Mouse (Mus musculus) stomach, embryonic 14.5 days (tissue): ENCODE measurements at regions not wholly inside any gene's neighbourhood (a gene's known extent, or its start where the extent isn't known, plus 50 kb on each side); places are given as distances from the start of the nearest gene placed in this dataset.

Source experiments
- ATAC-seq: fragments of 200-750 bp; cut with Nextera tagmentation; 2 replicates; pipeline ENCODE4 v1.8.0; 2017; ENCODE audit warnings: low read depth, moderate TSS enrichment; ENCODE audit not compliant: insufficient number of reproducible peaks, insufficient read depth, low FRiP score
- H3K27ac ChIP-seq: fragments of 300-500 bp; sonication (generic); 2 replicates; pipeline ENCODE4 v1.5.1; 2014; ENCODE audit warnings: mild to moderate bottlenecking, low read length, moderate library complexity, mixed read lengths
- H3K27me3 ChIP-seq: fragments of 300-500 bp; sonication (generic); 2 replicates; pipeline ENCODE4 v1.6.1; 2014; ENCODE audit warnings: low read length, control low read depth, mixed read lengths; ENCODE audit not compliant: control insufficient read depth, insufficient read depth
- H3K36me3 ChIP-seq: fragments of 300-500 bp; sonication (generic); 2 replicates; pipeline ENCODE4 v1.6.1; 2014; ENCODE audit warnings: mild to moderate bottlenecking, control low read depth, low read length, moderate library complexity, mixed read lengths; ENCODE audit not compliant: control insufficient read depth, insufficient read depth
- H3K4me1 ChIP-seq: fragments of 300-500 bp; sonication (generic); 2 replicates; pipeline ENCODE4 v1.6.1; 2014; ENCODE audit warnings: low read length, control low read depth, mixed read lengths; ENCODE audit not compliant: control insufficient read depth, insufficient read depth
- H3K4me2 ChIP-seq: fragments of 300-500 bp; sonication (generic); replicated peaks from 2 replicates; pipeline ENCODE4 v1.6.1; 2014; ENCODE audit warnings: low read depth, low read length, control low read depth
- H3K4me3 ChIP-seq: fragments of 300-500 bp; sonication (generic); 2 replicates; pipeline ENCODE4 v1.5.1; 2014; ENCODE audit warnings: low read depth, low read length, control low read depth
- H3K9ac ChIP-seq: fragments of 300-500 bp; sonication (generic); replicated peaks from 2 replicates; pipeline ENCODE4 v1.6.1; 2014; ENCODE audit warnings: low read depth, mild to moderate bottlenecking, control low read depth, low read length, moderate library complexity, mixed read lengths
- H3K9me3 ChIP-seq: fragments of 300-500 bp; sonication (generic); 2 replicates; pipeline ENCODE4 v1.6.1; 2016; ENCODE audit warnings: low read depth, low read length, control low read depth; ENCODE audit not compliant: control insufficient read depth
- WGBS: fragments of 180-500 bp; shearing (Covaris S2); extraction: QIAGEN DNeasy Blood & Tissue Kit; methylation state at CpG from one replicate; pipeline ENCODE4 v1.1.7; 2014; 5-methylcytosine and 5-hydroxymethylcytosine counted together

DNA sequence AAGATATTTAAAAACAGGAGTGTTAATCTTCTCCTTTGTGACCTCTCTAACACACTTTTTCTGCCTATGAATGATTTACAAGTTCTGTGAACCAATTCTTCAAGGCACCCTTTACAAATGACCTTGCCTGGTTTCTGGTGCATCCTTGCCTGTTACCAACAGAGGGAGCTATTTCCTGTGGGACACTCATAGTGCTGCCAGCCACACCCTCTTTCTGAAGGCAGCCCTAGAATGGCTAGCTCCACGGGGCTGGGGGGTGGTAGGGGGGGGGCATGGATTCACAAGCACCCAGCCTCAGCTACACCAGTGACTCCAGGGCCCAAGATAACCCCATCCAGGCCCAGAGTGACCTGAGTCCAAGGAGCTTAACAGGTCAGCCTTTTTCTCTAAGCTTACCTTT is 180.4 kb upstream of the Zfp637 start:
- Histone ChIP-seq H3K27me3 (no peaks in the 10 kb centered on the region), H3K9me3 (no peaks in the 10 kb centered on the region), H3K36me3 (no peaks in the 10 kb centered on the region), H3K9ac (no peak overlapping the region), H3K4me2 (no peak overlapping the region), H3K4me1 (no peaks in the 10 kb centered on the region), H3K27ac (no peak overlapping the region), H3K4me3 (no peak overlapping the region)
- WGBS, result 0% methylated on average over 1 of the region's 1 CpGs
- ATAC-seq, result no peak

DNA sequence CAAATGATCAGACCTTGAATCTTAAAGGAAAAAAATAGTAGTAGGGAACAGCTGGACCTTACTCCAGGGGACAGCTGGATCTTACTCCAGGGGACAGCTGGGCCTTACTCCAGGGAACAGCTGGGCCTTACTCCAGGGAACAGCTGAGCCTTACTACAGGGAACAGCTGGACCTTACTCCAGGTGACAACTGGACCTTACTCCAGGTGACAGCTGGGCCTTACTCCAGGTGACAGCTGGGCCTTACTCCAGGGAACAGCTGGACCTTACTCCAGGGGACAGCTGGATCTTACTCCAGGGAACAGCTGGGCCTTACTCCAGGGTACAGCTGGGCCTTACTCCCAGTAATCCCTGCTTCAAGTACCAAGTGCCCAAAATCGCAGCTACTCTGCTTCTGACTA is 178.3 kb upstream of the Zfp637 start:
- Histone ChIP-seq H3K4me3 (no peak overlapping the region), H3K9me3 (no peaks in the 10 kb centered on the region), H3K36me3 (no peaks in the 10 kb centered on the region), H3K27ac (no peak overlapping the region), H3K9ac (no peak overlapping the region), H3K4me2 (no peak overlapping the region), H3K27me3 (no peaks in the 10 kb centered on the region), H3K4me1 (no peaks in the 10 kb centered on the region)
- no peak for ATAC-seq
- WGBS, result 87% methylated on average over 1 of the region's 1 CpGs

DNA sequence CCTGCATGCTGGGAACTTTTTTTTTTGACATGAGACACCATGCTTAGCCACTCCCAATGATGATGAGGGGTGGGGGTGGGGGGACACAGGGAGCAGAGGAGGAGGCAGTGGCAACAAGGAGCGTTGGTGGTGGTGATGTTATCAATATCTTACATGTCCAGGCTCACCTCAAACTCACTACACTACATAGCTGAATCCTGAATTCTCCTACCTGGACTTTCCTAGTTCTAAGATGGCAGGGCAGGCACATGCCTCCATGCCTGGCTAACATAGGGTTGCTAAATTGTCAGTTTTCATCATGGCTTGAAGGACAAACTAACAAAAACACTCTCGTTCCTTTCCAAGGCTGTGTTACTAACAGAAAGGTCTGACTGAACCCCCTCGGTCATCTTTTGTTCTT is 170.6 kb upstream of the Zfp637 start:
- H3K9ac ChIP-seq, result no peak overlapping the region
- ATAC-seq, result no peak
- no peaks in the 10 kb centered on the region for H3K36me3 ChIP-seq
- no peak overlapping the region for H3K4me2 ChIP-seq
- WGBS, result 68% methylated on average over 3 of the region's 3 CpGs
- peaks cover 7% of the 10 kb centered on the region; the same call in 1 of the 2 replicates for H3K4me1 ChIP-seq
- H3K27ac ChIP-seq, result no peak overlapping the region
- no peaks in the 10 kb centered on the region for H3K27me3 ChIP-seq
- H3K9me3 ChIP-seq, result no peaks in the 10 kb centered on the region
- H3K4me3 ChIP-seq, result no peak overlapping the region

DNA sequence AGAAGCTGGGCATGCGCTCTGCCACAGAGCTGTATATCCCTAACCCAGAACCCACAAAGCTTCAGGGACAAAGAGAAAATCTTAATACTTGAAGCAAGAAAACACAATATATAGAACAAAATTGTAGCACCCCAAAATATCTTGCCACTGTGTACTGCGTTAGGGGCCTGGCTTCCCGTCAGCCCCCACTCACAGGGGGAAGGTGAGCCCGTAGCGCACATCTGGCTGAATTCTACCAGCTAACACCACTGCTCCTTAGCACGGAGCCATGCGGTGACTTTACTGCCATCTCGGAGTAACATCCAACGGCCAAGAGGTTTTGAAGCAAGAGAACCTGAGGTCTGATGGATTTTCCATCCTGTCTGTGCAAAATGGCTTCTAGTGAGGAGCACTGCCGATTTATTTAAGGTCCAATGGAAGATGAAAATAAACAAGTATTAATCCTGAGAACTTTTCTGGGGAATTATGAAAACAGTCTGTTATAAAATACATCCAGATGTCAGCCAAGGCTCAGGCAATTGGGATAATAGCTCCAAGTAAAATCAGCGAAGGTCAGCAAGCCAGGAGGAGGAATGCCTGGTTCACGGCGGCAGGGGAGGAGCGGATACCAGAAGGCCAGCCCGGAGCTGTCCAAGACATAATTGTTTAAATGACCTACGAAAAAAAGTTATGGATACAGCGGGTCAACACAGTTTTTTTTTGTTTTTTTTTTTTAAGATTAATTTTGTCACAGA is 170.0 kb upstream of the Zfp637 start:
- Histone ChIP-seq H3K27me3 (no peaks in the 10 kb centered on the region), H3K4me3 (no peak overlapping the region), H3K36me3 (no peaks in the 10 kb centered on the region), H3K9ac (no peak overlapping the region), H3K27ac (no peak overlapping the region), H3K9me3 (no peaks in the 10 kb centered on the region), H3K4me1 (peaks cover 7% of the 10 kb centered on the region; the same call in 1 of the 2 replicates), H3K4me2 (no peak overlapping the region)
- 47% methylated on average over 17 of the region's 17 CpGs for WGBS
- no peak for ATAC-seq

DNA sequence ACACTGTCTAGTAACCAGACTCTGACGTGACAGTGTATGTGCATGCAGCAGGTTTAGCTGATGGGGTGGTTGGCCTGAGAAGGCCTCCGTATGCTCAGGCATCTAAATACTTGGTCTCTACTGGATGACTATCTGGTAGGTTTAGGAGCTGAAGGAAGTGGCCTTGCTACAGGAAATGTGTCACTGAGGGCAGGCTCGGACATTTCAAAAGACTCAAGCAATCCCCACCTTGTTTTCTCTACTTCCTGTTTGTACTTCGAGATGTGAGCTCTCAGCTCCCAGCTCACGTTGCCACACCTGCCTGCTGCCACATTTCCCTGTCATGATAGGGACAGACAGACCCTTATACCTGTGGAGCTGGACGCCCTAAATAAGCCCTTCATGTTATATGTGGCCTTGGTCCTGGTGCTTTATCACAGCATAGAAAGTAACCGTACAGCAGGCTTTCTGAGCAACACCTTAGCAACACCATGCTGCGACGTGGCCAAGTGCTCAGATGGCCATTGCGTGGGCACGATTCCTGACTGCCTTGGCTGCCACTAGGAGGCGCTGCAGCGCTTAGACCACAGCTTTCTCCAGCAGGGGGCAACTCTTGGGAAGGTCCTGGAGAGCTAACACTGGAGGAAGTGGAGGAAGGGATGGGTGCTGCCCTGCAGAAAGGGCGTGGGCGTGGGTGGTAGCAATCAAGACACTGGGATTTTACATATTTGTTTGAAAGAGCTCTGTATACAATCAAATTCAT is 165.8 kb upstream of the Zfp637 start:
- H3K9me3 ChIP-seq, result no peaks in the 10 kb centered on the region
- ATAC-seq, result no peak
- no peaks in the 10 kb centered on the region for H3K36me3 ChIP-seq
- H3K27ac ChIP-seq, result no peak overlapping the region
- H3K4me3 ChIP-seq, result no peak overlapping the region
- H3K9ac ChIP-seq, result no peak overlapping the region
- no peak overlapping the region for H3K4me2 ChIP-seq
- peaks cover 24% of the 10 kb centered on the region for H3K4me1 ChIP-seq
- no peaks in the 10 kb centered on the region for H3K27me3 ChIP-seq
- WGBS, result 59% methylated on average over 15 of the region's 15 CpGs

DNA sequence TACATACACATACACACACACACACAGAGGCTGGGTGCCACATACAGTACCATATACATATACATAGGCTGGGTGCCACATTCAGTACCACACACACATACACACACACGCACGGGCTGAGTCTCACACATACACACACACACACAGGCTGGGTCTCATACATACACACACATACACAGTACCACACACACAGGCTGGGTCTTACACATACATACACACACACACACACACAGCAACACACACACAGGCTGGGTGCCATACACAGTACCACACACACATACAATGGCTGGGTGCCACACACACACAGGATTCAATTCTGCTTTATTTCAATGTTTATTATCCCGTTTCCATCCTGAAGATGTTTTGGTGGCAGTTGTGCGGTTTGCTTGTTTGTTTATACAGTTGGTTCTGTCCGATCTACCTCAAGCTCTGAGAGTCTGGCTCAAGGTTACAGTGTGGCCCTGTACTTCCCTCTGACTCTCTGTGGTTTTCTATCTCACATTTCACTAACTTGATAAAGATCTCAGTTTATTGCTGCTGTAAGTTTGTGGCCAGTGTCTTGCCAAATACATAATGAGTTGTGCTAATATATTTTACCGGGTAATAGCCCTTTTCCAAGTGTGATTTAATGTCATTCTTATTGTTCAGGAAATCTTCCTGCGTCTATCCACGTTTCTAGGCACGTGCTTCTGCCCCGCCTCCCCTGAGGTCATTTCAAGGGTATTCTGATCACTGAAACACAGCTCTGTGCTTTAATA is 164.7 kb upstream of the Zfp637 start:
- Histone ChIP-seq H3K4me1 (peaks cover 24% of the 10 kb centered on the region), H3K4me2 (no peak overlapping the region), H3K27ac (no peak overlapping the region), H3K27me3 (no peaks in the 10 kb centered on the region), H3K9ac (no peak overlapping the region), H3K4me3 (no peak overlapping the region), H3K9me3 (peaks cover 2% of the 10 kb centered on the region; the same call in 1 of the 2 replicates), H3K36me3 (no peaks in the 10 kb centered on the region)
- WGBS, result 63% methylated on average over 10 of the region's 10 CpGs
- no peak for ATAC-seq

DNA sequence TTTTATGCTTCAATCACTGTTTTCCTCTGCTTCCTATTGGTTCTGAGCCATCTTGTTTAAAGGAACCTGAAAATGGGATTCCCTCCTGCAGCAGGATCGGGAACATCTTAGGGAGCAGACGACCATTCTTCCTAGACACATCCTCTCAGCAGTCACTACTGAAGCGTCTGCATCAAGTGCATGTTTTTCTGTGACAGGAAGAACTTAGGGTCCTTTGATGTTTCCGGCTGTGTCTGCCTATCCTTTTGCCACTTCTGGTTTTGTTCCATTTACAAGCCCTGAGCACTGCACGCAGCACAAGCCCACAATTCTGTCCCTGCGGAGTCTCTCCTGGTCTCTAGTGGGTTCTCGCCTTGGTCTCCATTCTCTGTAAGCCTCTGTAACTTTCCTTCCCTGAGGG is 163.9 kb upstream of the Zfp637 start:
- Histone ChIP-seq H3K36me3 (no peaks in the 10 kb centered on the region), H3K27me3 (no peaks in the 10 kb centered on the region), H3K4me1 (peaks cover 18% of the 10 kb centered on the region), H3K9ac (no peak overlapping the region), H3K27ac (no peak overlapping the region), H3K9me3 (peaks cover 5% of the 10 kb centered on the region; the same call in 1 of the 2 replicates), H3K4me2 (no peak overlapping the region), H3K4me3 (no peak overlapping the region)
- WGBS, result 62% methylated on average over 7 of the region's 7 CpGs
- no peak for ATAC-seq

DNA sequence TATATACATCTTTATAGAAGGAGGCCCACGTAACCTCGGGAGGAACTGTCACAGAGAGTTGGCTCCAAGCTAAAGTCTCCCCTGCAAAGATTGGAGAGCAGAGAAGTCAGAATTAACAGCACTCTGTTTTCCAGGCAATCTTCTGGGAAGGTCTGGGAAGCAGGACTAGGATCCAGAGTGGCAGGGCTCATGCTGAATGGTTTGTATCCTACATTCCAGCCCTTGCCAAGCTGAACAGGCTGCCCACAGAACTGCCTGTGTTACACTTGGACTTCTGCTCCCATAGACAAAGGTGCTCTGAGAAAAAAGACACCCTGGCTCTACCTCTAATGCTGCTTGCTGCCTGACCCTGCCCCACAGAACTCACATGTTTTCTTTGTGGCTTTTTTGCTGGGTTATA is 163.2 kb upstream of the Zfp637 start:
- Histone ChIP-seq H3K4me1 (peaks cover 17% of the 10 kb centered on the region), H3K4me3 (no peak overlapping the region), H3K27ac (peak overlapping the region; percentile 69; the same call in 1 of the 2 replicates), H3K27me3 (no peaks in the 10 kb centered on the region), H3K9ac (no peak overlapping the region), H3K9me3 (peaks cover 5% of the 10 kb centered on the region; the same call in 1 of the 2 replicates), H3K36me3 (no peaks in the 10 kb centered on the region), H3K4me2 (no peak overlapping the region)
- ATAC-seq, result no peak
- WGBS, result 76% methylated on average over 2 of the region's 2 CpGs
